Mouse (Mus musculus) heart, embryonic 15.5 days (tissue): ENCODE measurements at regions not wholly inside any gene's neighbourhood (a gene's known extent, or its start where the extent isn't known, plus 50 kb on each side); places are given as distances from the start of the nearest gene placed in this dataset.

ENCODE experiments used
- ATAC-seq: fragments of 200-750 bp; cut with Nextera tagmentation; replicated peaks from 2 replicates; pipeline ENCODE4 v1.8.0; 2017; ENCODE audit warnings: low read depth, moderate TSS enrichment; ENCODE audit not compliant: insufficient number of reproducible peaks, insufficient read depth, low FRiP score
- H3K27ac ChIP-seq: fragments of 300-500 bp; sonication (generic); 2 replicates; pipeline ENCODE4 v1.5.1; 2015; ENCODE audit warnings: mild to moderate bottlenecking, inconsistent platforms
- H3K27me3 ChIP-seq: fragments of 300-500 bp; sonication (generic); 2 replicates; pipeline ENCODE4 v1.6.1; 2015; ENCODE audit warnings: inconsistent platforms
- H3K36me3 ChIP-seq: fragments of 300-500 bp; sonication (generic); 2 replicates; pipeline ENCODE4 v1.6.1; 2015; ENCODE audit warnings: mild to moderate bottlenecking, inconsistent platforms
- H3K4me1 ChIP-seq: fragments of 300-500 bp; sonication (generic); replicated peaks from 2 replicates; pipeline ENCODE4 v1.6.1; 2015; ENCODE audit warnings: inconsistent platforms
- H3K4me2 ChIP-seq: fragments of 300-500 bp; sonication (generic); 2 replicates; pipeline ENCODE4 v1.6.1; 2015; ENCODE audit warnings: inconsistent platforms, mild to moderate bottlenecking, moderate library complexity
- H3K4me3 ChIP-seq: fragments of 300-500 bp; sonication (generic); 2 replicates; pipeline ENCODE4 v1.5.1; 2015; ENCODE audit warnings: mild to moderate bottlenecking, inconsistent platforms
- H3K9ac ChIP-seq: fragments of 300-500 bp; sonication (generic); 2 replicates; pipeline ENCODE4 v1.6.1; 2015; ENCODE audit warnings: mild to moderate bottlenecking, inconsistent platforms
- H3K9me3 ChIP-seq: fragments of 300-500 bp; sonication (generic); replicated peaks from 2 replicates; pipeline ENCODE4 v1.6.1; 2016; ENCODE audit warnings: inconsistent platforms
- WGBS: fragments of 180-500 bp; shearing (Covaris S2); methylation state at CpG from one replicate; pipeline ENCODE4 v1.1.7; 2015; ENCODE audit warnings: mixed read lengths; 5-methylcytosine and 5-hydroxymethylcytosine counted together

- H3K9ac ChIP-seq = no peak overlapping the region
- no peaks in the 10 kb centered on the region for H3K4me1 ChIP-seq
- no peak overlapping the region for H3K4me2 ChIP-seq
- H3K9me3 ChIP-seq = no peaks in the 10 kb centered on the region
- H3K27ac ChIP-seq = no peak overlapping the region
- H3K27me3 ChIP-seq = no peaks in the 10 kb centered on the region
- ATAC-seq = no peak
- no peaks in the 10 kb centered on the region for H3K36me3 ChIP-seq
- WGBS = 77% methylated on average over 2 of the region's 2 CpGs
- H3K4me3 ChIP-seq = no peak overlapping the region
These were observed 232.7 kb upstream of the Emcn start for GRCm38 (mm10) chr3:137108197-137108596.

- H3K9me3 ChIP-seq = no peaks in the 10 kb centered on the region
- no peak overlapping the region for H3K4me3 ChIP-seq
- 86% methylated on average over 9 of the region's 9 CpGs for WGBS
- no peaks in the 10 kb centered on the region for H3K36me3 ChIP-seq
- no peak overlapping the region for H3K9ac ChIP-seq
- no peak overlapping the region for H3K27ac ChIP-seq
- no peak overlapping the region for H3K4me2 ChIP-seq
- ATAC-seq = no peak
- no peaks in the 10 kb centered on the region for H3K4me1 ChIP-seq
- no peaks in the 10 kb centered on the region for H3K27me3 ChIP-seq
These were observed 231.1 kb upstream of the Emcn start for GRCm38 (mm10) chr3:137109786-137110185.

GRCm38 (mm10) chr3:137110485-137110884 lies 230.4 kb upstream of the Emcn start:
- Histone ChIP-seq H3K9ac (no peak overlapping the region), H3K36me3 (no peaks in the 10 kb centered on the region), H3K4me1 (no peaks in the 10 kb centered on the region), H3K27me3 (no peaks in the 10 kb centered on the region), H3K4me2 (no peak overlapping the region), H3K27ac (no peak overlapping the region), H3K4me3 (no peak overlapping the region), H3K9me3 (no peaks in the 10 kb centered on the region)
- ATAC-seq = no peak
- WGBS = 67% methylated on average over 4 of the region's 4 CpGs

- WGBS = 85% methylated on average over 4 of the region's 4 CpGs
- H3K9ac ChIP-seq = no peak overlapping the region
- H3K4me2 ChIP-seq = no peak overlapping the region
- no peak overlapping the region for H3K27ac ChIP-seq
- no peak overlapping the region for H3K4me3 ChIP-seq
- no peaks in the 10 kb centered on the region for H3K27me3 ChIP-seq
- no peaks in the 10 kb centered on the region for H3K4me1 ChIP-seq
- no peaks in the 10 kb centered on the region for H3K36me3 ChIP-seq
- ATAC-seq = no peak
- no peaks in the 10 kb centered on the region for H3K9me3 ChIP-seq
These were observed 210.9 kb upstream of the Emcn start for GRCm38 (mm10) chr3:137129967-137130366.

- Histone ChIP-seq H3K36me3 (no peaks in the 10 kb centered on the region), H3K9ac (no peak overlapping the region), H3K9me3 (no peaks in the 10 kb centered on the region), H3K27me3 (no peaks in the 10 kb centered on the region), H3K4me3 (no peak overlapping the region), H3K27ac (no peak overlapping the region), H3K4me1 (no peaks in the 10 kb centered on the region), H3K4me2 (no peak overlapping the region)
- WGBS = 49% methylated on average over 3 of the region's 3 CpGs
- ATAC-seq = no peak
These were observed 198.8 kb upstream of the Emcn start for GRCm38 (mm10) chr3:137142041-137142440.

- no peaks in the 10 kb centered on the region for H3K36me3 ChIP-seq
- no peak overlapping the region for H3K4me3 ChIP-seq
- H3K9ac ChIP-seq = no peak overlapping the region
- no peak overlapping the region for H3K27ac ChIP-seq
- no peaks in the 10 kb centered on the region for H3K27me3 ChIP-seq
- ATAC-seq = no peak
- 0 out of 2 replicates have a peak, but pooled peaks cover 6% of the 10 kb centered on the region for H3K4me1 ChIP-seq
- no peak overlapping the region for H3K4me2 ChIP-seq
- H3K9me3 ChIP-seq = no peaks in the 10 kb centered on the region
These were observed 194.8 kb upstream of the Emcn start for GRCm38 (mm10) chr3:137146062-137146461.

- no peak overlapping the region for H3K27ac ChIP-seq
- no peak overlapping the region for H3K9ac ChIP-seq
- H3K4me3 ChIP-seq = no peak overlapping the region
- no peaks in the 10 kb centered on the region for H3K9me3 ChIP-seq
- no peak overlapping the region for H3K4me2 ChIP-seq
- H3K36me3 ChIP-seq = no peaks in the 10 kb centered on the region
- H3K27me3 ChIP-seq = no peaks in the 10 kb centered on the region
- no peak for ATAC-seq
- 76% methylated on average over 5 of the region's 5 CpGs for WGBS
- H3K4me1 ChIP-seq = 0 out of 2 replicates have a peak, but pooled peaks cover 6% of the 10 kb centered on the region
These were observed 193.5 kb upstream of the Emcn start for GRCm38 (mm10) chr3:137147405-137147804.

GRCm38 (mm10) chr3:137150414-137151010 lies 190.4 kb upstream of the Emcn start:
- no peak overlapping the region for H3K4me3 ChIP-seq
- peak overlapping the region; percentile 51 for H3K27ac ChIP-seq
- 0 out of 2 replicates have a peak, but pooled peaks cover 6% of the 10 kb centered on the region for H3K4me1 ChIP-seq
- no peaks in the 10 kb centered on the region for H3K36me3 ChIP-seq
- H3K9ac ChIP-seq = no peak overlapping the region
- no peaks in the 10 kb centered on the region for H3K27me3 ChIP-seq
- WGBS = 42% methylated on average over 14 of the region's 14 CpGs
- H3K4me2 ChIP-seq = peak overlapping the region; percentile 7
- peak; percentile 83 for ATAC-seq
- no peaks in the 10 kb centered on the region for H3K9me3 ChIP-seq

- ATAC-seq = no peak
- H3K27ac ChIP-seq = no peak overlapping the region
These were observed 189.4 kb upstream of the Emcn start for GRCm38 (mm10) chr3:137151431-137151830.

GRCm38 (mm10) chr3:137153234-137153633 lies 187.6 kb upstream of the Emcn start:
- Histone ChIP-seq H3K9me3 (no peaks in the 10 kb centered on the region), H3K4me2 (no peak overlapping the region), H3K27ac (no peak overlapping the region), H3K27me3 (no peaks in the 10 kb centered on the region), H3K9ac (no peak overlapping the region), H3K4me3 (no peak overlapping the region), H3K36me3 (no peaks in the 10 kb centered on the region), H3K4me1 (peaks cover 11% of the 10 kb centered on the region; the same call in 1 of the 2 replicates)
- 63% methylated on average over 6 of the region's 6 CpGs for WGBS
- no peak for ATAC-seq

More at GRCm38 (mm10) chr3:137151431-137151830, 189.4 kb upstream of the Emcn start:
- Histone ChIP-seq H3K4me1 (peaks cover 9% of the 10 kb centered on the region; the same call in 1 of the 2 replicates), H3K27me3 (no peaks in the 10 kb centered on the region), H3K4me2 (no peak overlapping the region), H3K4me3 (no peak overlapping the region), H3K9ac (no peak overlapping the region), H3K9me3 (no peaks in the 10 kb centered on the region), H3K36me3 (no peaks in the 10 kb centered on the region)
- WGBS = 86% methylated on average over 1 of the region's 1 CpGs

GRCm38 (mm10) chr3:137154200-137155042 lies 186.4 kb upstream of the Emcn start:
- H3K4me1 ChIP-seq = peaks cover 11% of the 10 kb centered on the region; the same call in 1 of the 2 replicates
- no peak for ATAC-seq
- WGBS = 80% methylated on average over 9 of the region's 9 CpGs
- H3K27me3 ChIP-seq = no peaks in the 10 kb centered on the region
- no peak overlapping the region for H3K9ac ChIP-seq
- no peak overlapping the region for H3K4me2 ChIP-seq
- no peaks in the 10 kb centered on the region for H3K36me3 ChIP-seq
- no peak overlapping the region for H3K4me3 ChIP-seq
- H3K27ac ChIP-seq = no peak overlapping the region
- no peaks in the 10 kb centered on the region for H3K9me3 ChIP-seq

GRCm38 (mm10) chr3:137155043-137155404 lies 185.8 kb upstream of the Emcn start:
- H3K9ac ChIP-seq = no peak overlapping the region
- H3K4me1 ChIP-seq = peaks cover 11% of the 10 kb centered on the region; the same call in 1 of the 2 replicates
- H3K4me2 ChIP-seq = no peak overlapping the region
- ATAC-seq = no peak
- no peaks in the 10 kb centered on the region for H3K9me3 ChIP-seq
- H3K36me3 ChIP-seq = no peaks in the 10 kb centered on the region
- H3K27ac ChIP-seq = no peak overlapping the region
- H3K4me3 ChIP-seq = no peak overlapping the region
- WGBS = 81% methylated on average over 3 of the region's 3 CpGs
- no peaks in the 10 kb centered on the region for H3K27me3 ChIP-seq
